Mouse (Mus musculus): ENCODE data around the gene Sorbs1. TPM values are rescaled to one million over a fixed set of nuclear protein-coding genes. Genes with fewer than 3 reads are reported as not detected.

Gene Sorbs1
- total and polyA plus RNA-seq, 3 experiments: 2.1 to 6.2 (median 3.6) TPM

DNA sequence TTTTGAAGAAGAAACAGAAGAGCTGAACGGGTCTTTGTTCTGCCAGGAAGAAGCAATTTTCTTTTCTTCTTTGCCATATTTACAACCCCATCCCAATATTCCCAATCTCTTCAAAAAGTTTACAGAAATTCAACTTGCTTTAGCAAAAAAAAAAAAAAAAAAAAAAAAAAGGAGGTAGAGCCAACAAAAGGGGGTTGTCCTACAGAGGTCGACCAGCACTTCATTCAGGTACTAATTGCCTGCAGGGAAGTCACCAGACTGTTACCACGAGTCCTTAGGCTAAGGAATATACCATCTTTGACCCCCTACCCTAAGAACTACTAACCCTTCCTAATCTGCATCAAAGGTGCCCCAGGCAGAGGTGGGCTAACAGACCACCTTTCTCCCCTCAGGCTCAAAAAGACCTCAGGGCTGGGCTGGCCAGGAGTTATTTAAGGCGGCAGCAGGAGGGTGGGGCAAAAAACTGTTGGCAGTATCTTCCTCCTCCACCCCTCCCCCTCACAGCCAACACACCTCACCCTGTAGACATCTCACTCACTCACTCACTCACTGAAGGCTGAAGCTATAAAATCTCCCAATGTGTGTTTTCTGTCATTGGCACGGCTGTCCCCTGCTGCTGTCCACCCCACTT lies 1.8 kb downstream of the Sorbs1 start:
- in situ Hi-C loops (cut with MboI; ENCODE audit: low pct_ligation_motif_present, low pct_unique_long_range_greater_than_20kb, low sequenced_read_pairs) (no loop called here), dilution Hi-C loops (cut with MboI; ENCODE audit: extremely low pct_ligation_motif_present, extremely low pct_unique_long_range_greater_than_20kb, low sequenced_read_pairs) (no loop called here)
- TF ChIP-seq UBTF (IDR thresholded peaks at IDR 0.05; ENCODE audit: low read depth, low read length): no peak
- no peak for TF ChIP-seq EP300 (IDR thresholded peaks at IDR 0.05; ENCODE audit: low read length)
- 0 out of 2 replicates have a peak, but pooled peaks have one; percentile 14 for TF ChIP-seq CHD2 (IDR thresholded peaks at IDR 0.05; ENCODE audit: low read length)
- Histone ChIP-seq H3K79me2 (replicated peaks; ENCODE audit: control insufficient read depth, extremely low read depth, insufficient read depth, poor library complexity, severe bottlenecking) (no peaks in the 10 kb centered on the region), H3K36me3 (replicated peaks in 1 of 2; ENCODE audit: control insufficient read depth in 1 of 2, insufficient read depth in 1 of 2, low read length in 1 of 2) (no peaks in the 10 kb centered on the region), H3K27ac (ENCODE audit: insufficient read depth, low read depth) (no peak overlapping the region), H3K9me3 (replicated peaks; ENCODE audit: low read length) (peaks cover 2% of the 10 kb centered on the region), H3K4me1 (ENCODE audit: control insufficient read depth in 1 of 2, insufficient read depth in 2 of 2) (peaks cover 8 to 26% of the 10 kb centered on the region in 2 experiments; a peak in 3 of 4 replicates), H3K9ac (ENCODE audit: insufficient read depth, low read depth) (no peak overlapping the region; the same call in 1 of the 2 replicates), H3K27me3 (replicated peaks) (no peaks in the 10 kb centered on the region), H3K4me3 (replicated peaks in 1 of 3; ENCODE audit: low read depth in 2 of 3, low read length in 2 of 3, poor library complexity in 1 of 3) (no peak overlapping the region), H3K4me2 (ENCODE audit: insufficient read depth, low read depth, poor library complexity, severe bottlenecking) (peak overlapping the region; percentile 98)
- DNase-seq (ENCODE audit: extremely low read depth): no peak

GRCm38 (mm10) chr19:40511100-40511439 lies 2.5 kb downstream of the Sorbs1 start:
- TF ChIP-seq USF1 (IDR thresholded peaks at IDR 0.05; ENCODE audit: low read depth, low read length) (no peak), ETS1 (conservative IDR thresholded peaks at IDR 0.05; ENCODE audit: low read depth, low read length) (no peak), USF2 (conservative IDR thresholded peaks at IDR 0.05; ENCODE audit: low read depth, low read length) (no peak), PAX5 (IDR thresholded peaks at IDR 0.05; ENCODE audit: low read length) (no peak), ELF1 (IDR thresholded peaks at IDR 0.05; ENCODE audit: low read depth, low read length) (no peak), RCOR1 (conservative IDR thresholded peaks at IDR 0.05; ENCODE audit: low read depth, low read length) (no peak), MAX (IDR thresholded peaks at IDR 0.05; ENCODE audit: low read length) (no peak), ZMIZ1 (IDR thresholded peaks at IDR 0.05; ENCODE audit: low read depth, low read length) (no peak), POLR2AphosphoS2 (IDR thresholded peaks at IDR 0.05; ENCODE audit: low read depth, low read length) (no peak), ZNF384 (IDR thresholded peaks at IDR 0.05; ENCODE audit: low read depth, low read length) (no peak), E2F4 (IDR thresholded peaks at IDR 0.05; ENCODE audit: insufficient replicate concordance, low read depth, low read length) (no peak)
- H3K4me3 ChIP-seq (replicated peaks in 1 of 3; ENCODE audit: low read depth in 2 of 3, low read length in 2 of 3, poor library complexity in 1 of 3): no peak overlapping the region
- H3K79me2 ChIP-seq (replicated peaks; ENCODE audit: control insufficient read depth, extremely low read depth, insufficient read depth, poor library complexity, severe bottlenecking): no peaks in the 10 kb centered on the region
- H3K27ac ChIP-seq (ENCODE audit: insufficient read depth, low read depth): no peak overlapping the region
- peaks cover 2% of the 10 kb centered on the region for H3K9me3 ChIP-seq (replicated peaks; ENCODE audit: low read length)
- no peak overlapping the region for H3K4me2 ChIP-seq (ENCODE audit: insufficient read depth, low read depth, poor library complexity, severe bottlenecking)
- in situ Hi-C loops (cut with MboI; ENCODE audit: low pct_ligation_motif_present, low pct_unique_long_range_greater_than_20kb, low sequenced_read_pairs): no loop called here
- dilution Hi-C loops (cut with MboI; ENCODE audit: extremely low pct_ligation_motif_present, extremely low pct_unique_long_range_greater_than_20kb, low sequenced_read_pairs): no loop called here
- DNase-seq (ENCODE audit: extremely low read depth): no peak
- peaks cover 8 to 26% of the 10 kb centered on the region in 2 experiments; a peak in 3 of 4 replicates for H3K4me1 ChIP-seq (ENCODE audit: control insufficient read depth in 1 of 2, insufficient read depth in 2 of 2)
- H3K36me3 ChIP-seq (replicated peaks in 1 of 2; ENCODE audit: control insufficient read depth in 1 of 2, insufficient read depth in 1 of 2, low read length in 1 of 2): no peaks in the 10 kb centered on the region
- no peak overlapping the region for H3K9ac ChIP-seq (ENCODE audit: insufficient read depth, low read depth)
- no peaks in the 10 kb centered on the region for H3K27me3 ChIP-seq (replicated peaks)

All from CH12.LX (cell line).